Mouse (Mus musculus) G1E-ER4 (cell line): ENCODE measurements around the gene Apba3. TPM values are rescaled to one million over a fixed set of nuclear protein-coding genes. Genes with fewer than 3 reads are reported as not detected.

Experiments
- GATA1 ChIP-seq: IDR thresholded peaks from one replicate; pipeline ENCODE4 v1.8.0; 2012; ENCODE audit warnings: low read length, inconsistent platforms
- polyA plus RNA-seq: library from polyadenylated mRNA; stranded (reverse); fragments of >175 nt; gene quantifications from 2 replicates; pipeline ENCODE4 v1.2.3, GENCODE M21; 2012

Gene Apba3
- 111 and 135 TPM in 2 replicates for polyA plus RNA-seq

DNA sequence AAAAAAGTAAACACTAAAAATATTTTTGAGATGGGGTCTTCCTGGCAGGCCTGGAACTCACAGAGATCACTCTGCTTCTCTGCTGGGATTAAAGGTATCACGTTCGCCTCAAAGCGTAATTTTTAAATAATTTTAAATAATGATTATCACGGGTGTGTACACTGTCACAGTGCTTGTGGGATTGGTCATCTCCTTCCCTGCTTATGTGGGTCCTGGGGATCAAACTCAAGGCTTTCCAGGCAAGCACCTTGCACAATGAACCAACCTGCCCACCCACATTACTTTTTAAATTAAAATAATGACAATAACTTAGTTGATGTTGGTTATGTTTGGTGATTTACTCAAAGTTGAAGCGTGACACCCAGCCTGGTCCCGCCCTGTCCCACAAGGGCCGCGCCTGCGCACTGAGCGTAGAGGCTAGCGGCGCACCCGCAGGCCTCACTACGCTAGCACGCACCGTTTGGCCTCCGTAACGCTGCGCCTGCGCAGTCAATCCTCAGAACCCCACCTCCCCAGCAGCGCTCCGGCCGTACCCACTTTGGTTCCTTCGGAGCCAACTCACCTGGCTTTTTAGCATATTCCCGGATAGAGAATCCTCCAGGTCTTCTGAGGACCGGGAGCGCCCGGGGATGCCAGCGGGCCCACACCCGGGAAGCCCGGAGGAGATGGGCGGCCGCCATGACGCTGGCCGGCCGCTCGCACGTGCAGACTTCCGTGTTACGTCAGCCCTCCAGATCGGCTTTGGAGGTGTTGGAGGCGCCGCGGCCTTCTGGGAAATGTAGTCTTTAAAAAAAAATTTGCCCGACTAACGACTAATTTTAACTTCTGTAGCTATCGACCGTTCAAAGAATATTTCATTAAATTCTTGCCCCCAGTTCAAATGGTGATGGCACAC, at the start of gene Apba3, which contains the start of gene Mrpl54:
Gene Apba3, plus strand, starts transcription at position 750 of the 895 bp plus-strand sequence.
Gene Mrpl54, minus strand, starts transcription at position 724 of the 895 bp plus-strand sequence.
- TF ChIP-seq GATA1 = no peak

- no peak for TF ChIP-seq GATA1
Measured at GRCm38 (mm10) chr10:81217964-81218363, 48.8 kb upstream of the Apba3 start.

DNA sequence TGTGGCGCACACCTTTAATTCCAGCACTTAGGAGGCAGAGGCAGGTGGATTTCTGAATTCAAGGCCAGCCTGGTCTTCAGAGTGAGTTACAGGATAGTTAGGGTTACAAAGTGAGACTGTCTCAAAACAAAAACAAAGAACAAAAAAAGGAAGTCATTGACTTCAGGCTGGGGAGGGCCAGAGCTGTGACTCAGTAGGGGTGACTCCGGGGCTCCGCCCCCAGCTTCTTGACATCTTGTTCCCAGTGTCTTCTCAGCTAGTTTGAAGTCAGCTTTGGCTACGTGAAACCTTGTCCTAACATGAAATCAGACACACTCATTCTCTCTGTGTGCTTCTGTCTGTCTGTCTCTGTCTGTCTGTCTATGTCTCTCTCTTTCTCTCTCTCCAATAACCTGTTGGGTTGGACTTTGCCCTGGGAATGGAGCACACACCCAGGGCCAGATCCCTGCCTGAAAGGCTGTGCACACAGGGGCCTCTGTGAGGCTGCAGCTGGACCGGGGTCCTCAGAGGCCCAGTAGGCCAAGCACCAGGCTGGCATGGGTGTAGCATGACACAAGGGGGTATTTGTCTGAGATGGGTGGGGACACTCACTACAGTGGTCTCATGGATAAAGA, 45.3 kb upstream of the Apba3 start:
- no peak for TF ChIP-seq GATA1

- TF ChIP-seq GATA1 = no peak
Measured at GRCm38 (mm10) chr10:81229735-81230437, 36.9 kb upstream of the Apba3 start.

- TF ChIP-seq GATA1 = no peak
Measured at GRCm38 (mm10) chr10:81230438-81231332, 36.1 kb upstream of the Apba3 start, which contains the start of gene Atcay. TSS of gene Atcay (minus strand) at chr10:81230833.

- TF ChIP-seq GATA1 = no peak
Measured at GRCm38 (mm10) chr10:81231436-81231835, 35.3 kb upstream of the Apba3 start.

DNA sequence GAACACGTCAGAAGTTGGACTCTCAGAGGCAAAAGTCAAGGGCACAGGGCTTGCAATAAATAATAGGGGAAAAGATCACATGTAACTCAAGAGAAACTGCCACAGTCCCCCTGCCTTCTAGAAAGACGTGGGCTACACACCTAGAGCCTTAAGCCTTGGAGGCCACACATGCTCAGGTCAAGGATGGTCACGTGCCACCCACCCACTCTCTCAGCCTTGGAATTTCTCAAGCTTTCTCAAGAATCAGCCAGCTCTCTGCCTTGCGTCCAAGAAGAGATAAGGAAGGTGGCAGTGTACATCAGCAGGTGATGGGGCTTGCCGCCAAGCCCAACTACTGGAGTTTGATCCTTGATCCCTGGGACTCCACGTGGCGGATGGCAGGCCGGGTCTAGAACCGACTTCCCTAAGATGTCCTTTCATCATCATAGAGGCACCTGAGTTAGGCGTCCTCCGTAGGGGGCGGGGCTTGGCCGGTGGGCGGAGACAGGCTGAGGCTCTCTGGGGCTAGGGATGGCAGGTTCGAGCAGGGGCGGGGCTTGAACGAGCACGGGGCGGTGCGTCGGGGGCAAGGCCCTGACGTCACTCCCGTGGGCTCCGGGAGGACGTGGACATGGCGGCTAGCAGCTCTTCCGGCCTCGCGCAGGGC, 34.1 kb upstream of the Apba3 start, which contains the start of gene Zfr2:
Gene Zfr2, plus strand, starts transcription at position 576 of the 646 bp plus-strand sequence.
- no peak for TF ChIP-seq GATA1

- TF ChIP-seq GATA1 = no peak
Measured at GRCm38 (mm10) chr10:81233226-81233585, 33.6 kb upstream of the Apba3 start.

DNA sequence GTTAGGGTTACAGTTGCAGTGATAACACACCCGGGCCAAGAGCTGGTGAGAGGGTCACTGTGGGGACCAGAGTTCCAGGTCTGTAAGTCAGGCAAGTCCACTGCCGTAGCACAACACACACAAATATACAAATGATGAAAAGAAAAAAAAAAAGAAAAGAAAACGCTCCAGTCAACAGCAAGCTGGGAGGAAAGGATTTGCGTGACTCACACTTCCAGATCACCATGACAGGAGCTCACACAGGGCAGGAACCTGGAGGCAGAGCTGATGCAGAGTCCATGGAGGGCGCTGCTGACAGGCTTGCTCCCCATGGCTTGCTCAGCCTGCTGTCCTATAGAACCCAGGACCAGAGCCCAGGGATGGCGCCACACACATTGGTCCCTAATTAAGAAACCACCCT, 32.6 kb upstream of the Apba3 start:
- no peak for TF ChIP-seq GATA1

DNA sequence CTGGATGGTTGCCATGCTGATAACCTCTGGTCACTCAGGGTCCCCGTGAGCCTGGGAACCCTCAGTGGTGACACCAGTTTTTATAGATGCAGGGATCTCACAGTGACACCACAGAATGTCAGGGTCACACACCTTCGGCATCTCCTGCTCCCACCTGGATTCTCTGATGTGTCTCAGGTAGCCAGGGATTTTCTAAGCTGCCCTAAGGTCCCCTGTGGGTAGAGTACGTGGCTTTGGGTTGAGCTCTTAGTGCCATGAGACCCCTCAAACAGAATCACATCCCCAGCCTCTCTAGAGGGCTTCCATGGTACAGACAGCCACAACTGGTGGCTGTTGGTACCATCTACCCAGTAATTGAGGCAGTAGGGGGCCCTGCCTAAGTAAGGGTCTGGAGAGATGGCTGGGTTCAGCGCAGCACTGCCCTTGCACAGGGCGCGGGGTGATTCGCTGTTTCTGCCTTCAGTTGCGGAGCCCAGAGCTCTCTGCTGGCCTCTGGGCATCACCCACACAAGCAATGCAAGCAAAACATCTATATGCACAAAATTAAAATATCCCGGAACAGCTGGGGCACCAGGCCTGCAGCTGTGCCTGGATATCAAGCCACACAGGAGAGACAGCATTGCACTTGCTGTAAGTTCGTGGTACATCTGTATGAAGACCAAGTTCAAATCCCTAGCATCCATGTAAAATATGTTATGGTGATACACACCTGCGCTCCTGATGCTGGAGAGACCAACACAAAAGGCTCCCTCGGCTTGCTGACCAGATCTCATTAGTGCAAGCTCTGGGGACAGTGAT, 30.1 kb upstream of the Apba3 start:
- TF ChIP-seq GATA1 = no peak

DNA sequence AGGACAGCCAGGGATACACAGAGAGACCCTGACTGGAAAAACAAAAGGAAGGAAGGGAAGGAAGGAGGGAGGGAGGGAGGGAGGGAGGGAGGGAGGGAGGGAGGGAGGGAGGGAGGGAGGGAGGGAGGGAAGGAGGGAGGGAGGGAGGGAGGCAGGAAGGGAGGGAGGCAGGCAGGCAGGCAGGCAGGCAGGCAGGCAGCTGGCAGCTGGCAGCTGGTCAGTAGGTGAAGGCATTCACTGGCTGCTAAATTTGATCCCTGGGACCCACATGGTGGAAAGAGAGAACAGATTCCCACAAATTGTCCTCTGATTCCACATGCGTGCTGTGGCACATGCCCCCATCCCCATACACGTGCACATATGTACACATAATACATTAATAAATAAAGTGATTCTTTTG, 28.1 kb upstream of the Apba3 start:
- TF ChIP-seq GATA1 = no peak

DNA sequence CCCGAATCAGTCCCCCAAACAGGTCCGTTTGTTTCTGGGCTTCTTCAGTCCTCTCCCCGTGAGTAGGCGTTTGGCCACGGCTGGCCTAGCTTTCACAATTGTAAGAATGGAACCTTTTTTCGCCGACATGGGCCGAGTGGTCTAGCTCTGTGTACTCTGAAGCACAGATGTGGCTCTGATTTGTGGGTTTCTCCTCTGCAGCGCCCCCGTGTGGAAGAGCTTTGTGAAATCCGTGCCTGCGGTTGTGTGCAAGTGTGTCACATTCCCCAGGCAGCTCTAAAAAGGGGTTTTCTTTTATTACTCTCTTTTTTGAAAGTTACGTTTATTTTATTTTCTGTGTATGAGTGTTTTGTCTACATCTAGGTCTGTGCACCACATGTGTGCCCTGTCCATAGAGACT, 25.9 kb upstream of the Apba3 start:
- TF ChIP-seq GATA1 = no peak

- no peak for TF ChIP-seq GATA1
Measured at GRCm38 (mm10) chr10:81242021-81242420, 24.7 kb upstream of the Apba3 start.

DNA sequence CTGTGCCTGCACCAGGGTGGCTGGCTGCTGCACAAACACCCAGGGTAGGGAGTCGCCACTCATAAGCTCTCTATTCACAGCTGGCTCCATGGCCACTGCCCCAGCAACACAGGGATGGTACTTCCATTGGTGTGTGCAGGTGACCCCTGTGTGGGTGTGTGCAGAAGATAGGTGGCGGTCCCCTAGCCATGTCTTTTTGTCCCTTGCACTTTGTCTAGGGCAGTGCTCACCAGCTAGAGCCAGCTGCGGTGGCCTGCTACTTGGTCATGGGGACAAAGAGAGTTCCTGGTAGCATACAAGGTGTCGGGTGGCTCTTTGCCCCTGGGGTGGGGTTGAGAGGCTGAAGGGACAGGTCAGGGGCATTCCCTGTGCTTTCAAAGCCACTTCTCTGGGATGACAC, 22.6 kb upstream of the Apba3 start:
- TF ChIP-seq GATA1 = no peak
